Mouse (Mus musculus) cortical plate, adult 2 months (tissue): Measurements from ENCODE around the gene Olfr706.

ENCODE experiments used
- CTCF ChIP-seq: fragments of 200-500 bp; IDR thresholded peaks from 2 replicates; pipeline ENCODE4 v1.5.1; 2011; ENCODE audit warnings: mild to moderate bottlenecking, control low read depth, low read length; ENCODE audit not compliant: insufficient read depth; ENCODE audit errors: extremely low read depth
- POLR2A ChIP-seq: fragments of 200-500 bp; IDR thresholded peaks from 2 replicates; pipeline ENCODE4 v1.6.1; 2011; ENCODE audit warnings: mild to moderate bottlenecking, low read length, control low read depth; ENCODE audit not compliant: insufficient read depth; ENCODE audit errors: extremely low read depth

- TF ChIP-seq CTCF, result no peak
- no peak for TF ChIP-seq POLR2A
Measured at GRCm38 (mm10) chr7:106843060-106843459, 44.9 kb downstream of the Olfr706 start, which contains the start of gene Olfr703.
